Mouse (Mus musculus): Measurements from ENCODE around the gene Pak7. TPM values are rescaled to one million over a fixed set of nuclear protein-coding genes. Genes with fewer than 3 reads are reported as not detected.

Pak7 gene
- polyA plus RNA-seq, 1 experiment: 0.02 TPM

DNA sequence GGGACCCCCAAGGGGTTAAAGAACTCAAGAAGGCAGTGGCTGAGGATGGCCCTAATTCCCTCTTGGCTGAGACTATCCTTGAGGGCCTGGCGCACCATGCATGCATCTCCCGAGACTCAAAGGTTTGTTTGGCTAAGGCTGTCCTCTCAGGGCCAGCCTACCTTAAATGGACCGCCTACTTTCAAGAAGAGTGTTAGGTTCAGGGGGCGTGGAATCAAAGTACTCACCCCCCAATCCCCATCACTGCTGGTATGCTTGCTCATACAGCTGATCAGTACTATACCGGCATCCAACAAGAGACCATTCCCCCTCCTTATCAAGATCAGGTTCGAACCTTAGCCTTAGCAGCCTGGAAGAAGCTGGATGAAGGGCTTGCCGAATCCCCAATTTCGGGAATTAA is 156.5 kb downstream of the Pak7 start:
- Histone ChIP-seq H3K9me3 (ENCODE audit: control insufficient read depth, low read length) (peaks cover 18% of the 10 kb centered on the region), H3K27me3 (ENCODE audit: control insufficient read depth) (no peaks in the 10 kb centered on the region), H3K4me3 (replicated peaks) (no peak overlapping the region), H3K4me1 (ENCODE audit: control insufficient read depth) (no peaks in the 10 kb centered on the region), H3K36me3 (ENCODE audit: control insufficient read depth) (no peaks in the 10 kb centered on the region)
- TF ChIP-seq GATA1 (IDR thresholded peaks at IDR 0.05; ENCODE audit: low read length): no peak
- TF ChIP-seq TAL1 (IDR thresholded peaks at IDR 0.05; ENCODE audit: low read length): no peak

DNA sequence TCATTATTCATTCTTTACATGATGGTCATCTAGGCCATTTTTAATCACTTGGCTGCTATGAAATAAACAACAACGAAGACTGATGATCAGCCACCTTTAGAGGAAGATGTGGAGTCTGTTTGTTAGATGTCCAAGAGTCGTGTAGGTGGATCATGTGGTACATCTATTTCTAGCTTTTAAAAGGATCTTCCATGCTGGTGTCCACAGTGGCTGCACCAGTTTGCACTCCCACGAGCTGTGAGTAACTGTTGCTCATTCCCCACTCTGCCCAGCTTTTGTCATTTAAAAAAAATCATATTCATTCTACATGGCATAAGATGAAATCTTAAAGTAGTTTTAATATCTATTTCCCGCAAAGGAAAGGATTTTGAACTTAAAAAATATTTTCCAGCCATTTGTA is 183.7 kb downstream of the Pak7 start:
- no peak overlapping the region for H3K4me3 ChIP-seq (replicated peaks)
- no peaks in the 10 kb centered on the region for H3K4me1 ChIP-seq (ENCODE audit: control insufficient read depth)
- H3K9me3 ChIP-seq (ENCODE audit: control insufficient read depth, low read length): no peaks in the 10 kb centered on the region
- H3K36me3 ChIP-seq (ENCODE audit: control insufficient read depth): no peaks in the 10 kb centered on the region
- H3K27me3 ChIP-seq (ENCODE audit: control insufficient read depth): no peaks in the 10 kb centered on the region
- TF ChIP-seq TAL1 (IDR thresholded peaks at IDR 0.05; ENCODE audit: low read length) (no peak), GATA1 (IDR thresholded peaks at IDR 0.05; ENCODE audit: low read length) (no peak)

DNA sequence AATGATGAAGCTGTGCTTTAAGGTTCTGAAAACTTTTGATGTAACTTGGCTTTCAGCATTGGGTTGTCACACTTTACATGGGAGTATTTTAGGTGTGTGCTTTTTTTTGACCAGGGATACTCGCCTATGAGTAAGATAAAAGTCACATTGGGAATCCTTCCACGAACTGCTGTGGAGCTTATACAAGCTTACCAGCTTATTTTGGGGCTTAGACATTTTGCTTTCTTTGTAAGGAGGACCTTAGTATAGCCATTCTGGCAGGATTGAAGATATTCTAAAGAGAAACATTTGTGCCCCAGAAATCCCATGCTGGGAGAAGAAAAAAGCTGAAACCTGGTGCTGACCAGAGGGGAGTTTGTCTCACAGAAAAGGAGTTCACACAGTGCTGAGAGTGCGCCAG is 212.7 kb downstream of the Pak7 start:
- Histone ChIP-seq H3K27me3 (ENCODE audit: control insufficient read depth) (no peaks in the 10 kb centered on the region), H3K4me3 (replicated peaks) (no peak overlapping the region)
- TF ChIP-seq GATA1 (IDR thresholded peaks at IDR 0.05; ENCODE audit: low read length): no peak
- no peak for TF ChIP-seq TAL1 (IDR thresholded peaks at IDR 0.05; ENCODE audit: low read length)

DNA sequence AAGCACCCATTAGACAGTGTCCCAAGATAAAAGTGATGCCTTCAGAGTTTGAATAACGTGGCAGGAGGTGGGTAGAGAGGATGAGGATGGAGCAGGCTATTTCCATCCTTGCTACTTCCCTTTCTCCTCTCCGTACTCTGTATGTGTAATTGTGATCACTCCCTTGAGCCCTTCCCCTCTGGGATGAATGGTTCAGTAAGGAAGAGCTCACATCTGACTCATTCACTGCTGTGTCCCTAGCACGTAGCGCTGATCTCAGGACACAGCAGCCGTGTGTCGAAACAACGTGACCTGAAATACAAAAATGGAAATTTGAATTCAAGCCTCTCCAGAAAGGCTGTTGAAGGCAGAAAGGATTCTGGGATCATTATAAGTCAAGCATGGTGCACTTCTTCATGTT is 237.0 kb downstream of the Pak7 start:
- Histone ChIP-seq H3K27me3 (ENCODE audit: control insufficient read depth) (no peaks in the 10 kb centered on the region), H3K36me3 (ENCODE audit: control insufficient read depth) (no peaks in the 10 kb centered on the region), H3K4me1 (ENCODE audit: control insufficient read depth) (no peaks in the 10 kb centered on the region), H3K4me3 (replicated peaks) (no peak overlapping the region), H3K9me3 (ENCODE audit: control insufficient read depth, low read length) (no peaks in the 10 kb centered on the region)
- TF ChIP-seq GATA1 (IDR thresholded peaks at IDR 0.05; ENCODE audit: low read length) (no peak), TAL1 (IDR thresholded peaks at IDR 0.05; ENCODE audit: low read length) (no peak)

More for the DNA sequence above, 212.7 kb downstream of the Pak7 start:
- Histone ChIP-seq H3K9me3 (ENCODE audit: control insufficient read depth, low read length) (peaks cover 5% of the 10 kb centered on the region), H3K4me1 (ENCODE audit: control insufficient read depth) (no peaks in the 10 kb centered on the region), H3K36me3 (ENCODE audit: control insufficient read depth) (no peaks in the 10 kb centered on the region)

DNA sequence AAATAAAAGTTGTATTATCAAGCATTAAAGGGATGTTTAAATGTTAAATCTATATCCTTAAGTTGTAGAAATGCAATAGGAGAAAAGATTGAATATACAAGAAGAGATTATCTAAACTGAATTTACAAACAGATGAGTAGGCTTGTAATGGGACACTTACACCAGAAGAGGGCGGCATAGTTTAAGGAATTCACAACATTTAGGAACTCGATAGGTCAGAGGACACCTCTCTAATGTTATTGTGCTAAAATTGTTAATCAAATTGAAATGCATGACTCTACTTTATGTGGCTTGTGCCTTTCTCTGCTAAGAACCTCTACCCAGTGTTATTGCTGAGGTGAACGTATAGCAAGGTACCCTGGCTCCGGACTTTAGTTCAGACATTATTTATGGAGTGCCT is 238.2 kb downstream of the Pak7 start:
- H3K9me3 ChIP-seq (ENCODE audit: control insufficient read depth, low read length): no peaks in the 10 kb centered on the region
- H3K27me3 ChIP-seq (ENCODE audit: control insufficient read depth): no peaks in the 10 kb centered on the region
- no peaks in the 10 kb centered on the region for H3K4me1 ChIP-seq (ENCODE audit: control insufficient read depth)
- TF ChIP-seq TAL1 (IDR thresholded peaks at IDR 0.05; ENCODE audit: low read length) (no peak), GATA1 (IDR thresholded peaks at IDR 0.05; ENCODE audit: low read length) (no peak)
- no peaks in the 10 kb centered on the region for H3K36me3 ChIP-seq (ENCODE audit: control insufficient read depth)
- H3K4me3 ChIP-seq (replicated peaks): no peak overlapping the region

DNA sequence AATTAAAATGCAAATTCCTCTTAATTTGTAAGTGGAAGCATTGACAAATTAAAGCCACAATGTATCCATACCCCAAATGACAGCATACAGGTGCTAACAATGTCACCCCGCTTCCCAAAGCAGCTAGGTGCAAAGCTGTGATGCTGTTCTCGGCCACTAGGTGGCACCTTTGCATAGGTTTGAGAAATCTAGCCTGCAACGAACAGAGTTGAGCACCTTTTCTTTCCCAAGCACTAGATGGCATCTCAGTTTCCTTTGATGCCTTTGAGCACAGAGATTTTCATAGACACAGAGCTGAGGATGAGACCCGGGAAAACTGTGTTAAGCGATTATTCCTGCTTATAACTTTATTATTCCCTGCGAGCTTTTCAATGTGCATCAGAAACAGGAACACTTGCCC is 238.8 kb downstream of the Pak7 start:
- H3K27me3 ChIP-seq (ENCODE audit: control insufficient read depth): no peaks in the 10 kb centered on the region

DNA sequence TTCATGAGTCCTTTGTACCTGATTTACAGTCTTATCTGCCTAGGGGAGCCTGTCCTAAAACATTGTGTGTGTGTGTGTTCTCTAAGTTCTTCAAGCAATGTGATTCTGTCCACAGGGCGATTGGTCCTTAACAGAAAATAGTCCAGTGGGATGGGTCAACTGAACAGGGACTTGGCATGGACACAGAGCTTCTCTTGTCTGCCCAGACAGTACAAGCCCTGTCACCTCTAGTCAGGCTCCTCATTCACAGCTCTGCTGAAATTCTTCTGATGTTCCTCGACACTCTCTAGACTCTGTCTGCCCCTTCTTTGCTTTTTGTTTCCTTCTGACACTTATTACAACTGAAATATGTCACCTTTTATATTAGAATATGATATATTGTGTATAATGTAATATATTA is 247.0 kb downstream of the Pak7 start:
- H3K27me3 ChIP-seq (ENCODE audit: control insufficient read depth): no peaks in the 10 kb centered on the region

More for the DNA sequence above, 238.8 kb downstream of the Pak7 start:
- Histone ChIP-seq H3K4me1 (ENCODE audit: control insufficient read depth) (no peaks in the 10 kb centered on the region), H3K9me3 (ENCODE audit: control insufficient read depth, low read length) (no peaks in the 10 kb centered on the region), H3K4me3 (replicated peaks) (no peak overlapping the region), H3K36me3 (ENCODE audit: control insufficient read depth) (no peaks in the 10 kb centered on the region)
- TF ChIP-seq TAL1 (IDR thresholded peaks at IDR 0.05; ENCODE audit: low read length) (no peak), GATA1 (IDR thresholded peaks at IDR 0.05; ENCODE audit: low read length) (no peak)

DNA sequence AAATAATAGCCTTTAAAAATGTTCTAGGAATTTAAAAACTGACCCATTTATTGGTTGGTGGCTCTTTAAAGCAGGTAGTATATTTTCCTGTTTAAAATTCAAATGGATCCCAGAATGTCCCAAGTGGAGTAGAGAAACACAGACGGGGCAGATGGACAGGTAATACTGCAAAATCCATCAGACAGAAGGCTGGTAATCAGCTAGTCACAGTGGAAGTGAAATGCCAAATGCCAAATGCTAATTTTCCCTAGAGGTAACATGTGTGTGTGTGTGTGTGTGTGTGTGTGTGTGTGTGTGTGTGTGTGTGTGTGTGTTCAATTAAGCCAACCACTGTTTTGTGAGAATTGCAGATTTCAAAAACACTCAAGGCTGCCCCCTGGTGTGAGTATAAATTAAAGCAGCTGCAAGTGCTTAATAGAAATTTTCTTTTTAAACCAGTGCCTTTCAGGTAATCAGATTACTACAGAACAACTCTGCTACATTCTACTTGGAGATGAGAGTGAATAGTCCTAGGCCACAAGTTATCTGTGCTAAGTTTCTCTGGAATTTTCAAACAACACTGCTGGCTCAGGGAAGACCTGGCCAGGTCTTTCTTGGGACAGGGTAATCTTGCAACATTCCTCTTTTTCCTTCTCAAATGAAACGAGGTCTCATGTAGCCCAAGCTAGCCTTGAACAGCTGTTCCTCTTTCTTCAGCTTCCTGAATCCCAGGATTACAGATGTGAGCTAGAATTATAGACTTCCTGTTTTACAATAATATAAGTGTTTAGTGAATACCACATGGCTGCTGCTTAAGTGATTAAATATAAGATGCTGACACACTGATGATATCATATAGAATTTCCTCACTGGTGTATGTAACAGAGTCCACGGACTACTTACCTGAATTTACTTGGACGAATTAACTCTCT is 248.4 kb downstream of the Pak7 start:
- no peaks in the 10 kb centered on the region for H3K9me3 ChIP-seq (ENCODE audit: control insufficient read depth, low read length)
- H3K36me3 ChIP-seq (ENCODE audit: control insufficient read depth): no peaks in the 10 kb centered on the region
- no peak for TF ChIP-seq GATA1 (IDR thresholded peaks at IDR 0.05; ENCODE audit: low read length)
- no peak for TF ChIP-seq TAL1 (IDR thresholded peaks at IDR 0.05; ENCODE audit: low read length)
- H3K4me3 ChIP-seq (replicated peaks): no peak overlapping the region
- no peaks in the 10 kb centered on the region for H3K27me3 ChIP-seq (ENCODE audit: control insufficient read depth)
- no peaks in the 10 kb centered on the region for H3K4me1 ChIP-seq (ENCODE audit: control insufficient read depth)

More for the DNA sequence above, 247.0 kb downstream of the Pak7 start:
- Histone ChIP-seq H3K9me3 (ENCODE audit: control insufficient read depth, low read length) (no peaks in the 10 kb centered on the region), H3K4me1 (ENCODE audit: control insufficient read depth) (no peaks in the 10 kb centered on the region), H3K4me3 (replicated peaks) (no peak overlapping the region), H3K36me3 (ENCODE audit: control insufficient read depth) (no peaks in the 10 kb centered on the region)
- no peak for TF ChIP-seq TAL1 (IDR thresholded peaks at IDR 0.05; ENCODE audit: low read length)
- TF ChIP-seq GATA1 (IDR thresholded peaks at IDR 0.05; ENCODE audit: low read length): no peak

DNA sequence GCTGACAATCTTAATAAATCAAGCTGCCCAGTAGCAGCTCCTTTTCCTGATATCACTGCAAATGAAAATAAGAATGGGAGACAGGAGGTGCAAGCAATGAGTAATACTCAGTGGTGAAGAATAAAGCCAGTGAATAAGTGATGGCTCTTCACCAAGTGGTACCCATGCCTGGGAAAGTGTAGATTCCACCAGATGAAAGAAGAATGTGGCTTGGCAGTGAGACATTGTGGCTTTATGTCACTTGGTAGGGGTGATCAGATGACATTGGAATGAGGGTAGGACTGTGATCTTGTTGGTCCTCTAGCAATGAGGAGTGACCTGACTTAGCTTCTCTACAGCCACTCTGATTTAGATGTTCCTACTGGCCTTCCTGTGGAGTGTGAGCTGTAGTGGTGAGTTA is 249.3 kb downstream of the Pak7 start:
- TF ChIP-seq TAL1 (IDR thresholded peaks at IDR 0.05; ENCODE audit: low read length) (no peak), GATA1 (IDR thresholded peaks at IDR 0.05; ENCODE audit: low read length) (no peak)
- H3K9me3 ChIP-seq (ENCODE audit: control insufficient read depth, low read length): no peaks in the 10 kb centered on the region
- no peaks in the 10 kb centered on the region for H3K36me3 ChIP-seq (ENCODE audit: control insufficient read depth)
- no peaks in the 10 kb centered on the region for H3K27me3 ChIP-seq (ENCODE audit: control insufficient read depth)
- H3K4me1 ChIP-seq (ENCODE audit: control insufficient read depth): no peaks in the 10 kb centered on the region
- no peak overlapping the region for H3K4me3 ChIP-seq (replicated peaks)
